Mouse (Mus musculus): ENCODE measurements around the gene Tbc1d22a.

GRCm38 (mm10) chr15:86405527-86405926, 191.3 kb downstream of the Tbc1d22a start:
- no peak for TF ChIP-seq POLR2A (IDR thresholded peaks at IDR 0.05; ENCODE audit: low read depth, low read length)
- peak; percentile 87 for TF ChIP-seq CTCF (conservative IDR thresholded peaks at IDR 0.05; ENCODE audit: insufficient read depth, insufficient read length, low read depth, low read length)

Data from kidney, adult 2 months (tissue).